In the genomic region with DNA sequence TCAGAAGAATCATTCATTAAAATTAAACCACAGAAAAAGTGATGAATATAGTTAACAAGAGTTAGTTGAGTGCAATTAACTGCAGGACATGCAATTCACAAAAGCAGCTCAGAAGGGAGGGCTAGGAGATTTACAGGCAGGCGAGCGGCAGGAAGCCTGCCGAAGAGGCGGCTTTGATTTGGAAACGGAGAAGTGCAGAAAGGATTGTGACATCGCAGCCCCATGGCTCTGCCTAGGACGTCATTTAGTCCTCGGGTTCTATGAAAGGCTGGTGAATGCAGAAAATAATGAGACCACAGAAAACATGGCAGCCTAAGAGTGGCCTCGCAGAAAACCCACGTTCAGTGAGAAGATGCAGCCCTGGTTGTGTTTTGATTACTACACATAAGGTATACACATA, we compare ENCODE assay signal across 12 mouse cellular contexts. TPM values are rescaled to one million over a fixed set of nuclear protein-coding genes. Genes with fewer than 3 reads are reported as not detected.
A peak's percentile ranks its signal among the peaks of the same experiment; 100 is the strongest.
DNase-seq lines count a peak whose midpoint lies in the region; ATAC-seq and TF ChIP-seq lines count a peak whose summit lies in the region.
"Had no signal": no experiment of that assay in that cellular context is flagged by ENCODE, and none has a peak within 500 bp of the region (broad histone marks: within the 10 kb centered on the region; RNA-seq: fewer than 3 reads in every experiment).

No protein-coding gene starts in this region.

- 0 out of 2 replicates have a peak, but pooled peaks cover 2% of the 10 kb centered on the region for H3K36me3 ChIP-seq in liver, adult 2 months (ENCODE audit: control insufficient read depth, insufficient read depth, low read length)
- H3K36me3 ChIP-seq in liver, embryonic 11.5 days (ENCODE audit: control insufficient read depth, insufficient read depth, low read length): no peaks in the 10 kb centered on the region
- H3K36me3 ChIP-seq: embryonic facial prominence, embryonic 10.5 days; heart, embryonic 13.5 days; liver, embryonic 13.5 days had no signal

- H3K9me3 ChIP-seq in liver, embryonic 11.5 days (ENCODE audit: control insufficient read depth, low read length): no peaks in the 10 kb centered on the region
- H3K9me3 ChIP-seq: embryonic facial prominence, embryonic 10.5 days; heart, embryonic 13.5 days; liver, embryonic 13.5 days had no signal

- no peak overlapping the region for H3K4me2 ChIP-seq in liver, embryonic 11.5 days
- H3K4me2 ChIP-seq: heart, embryonic 13.5 days; liver, embryonic 13.5 days had no signal

- intact Hi-C loops in gastrocnemius, adult 2 months (cut with DNase I): no loop called here

- H3K4me3 ChIP-seq in gastrocnemius, adult 2 months: no peak overlapping the region
- no peak overlapping the region for H3K4me3 ChIP-seq in liver, adult 2 months (ENCODE audit: insufficient read depth, low read depth, low read length)
- no peak overlapping the region for H3K4me3 ChIP-seq in liver, embryonic 11.5 days (ENCODE audit: low read depth, low read length)
- H3K4me3 ChIP-seq: embryonic facial prominence, embryonic 10.5 days; heart, embryonic 13.5 days; liver, embryonic 13.5 days had no signal

- peak overlapping the region; percentile 12; the same call in 1 of the 2 replicates for H3K9ac ChIP-seq in liver, adult 2 months (ENCODE audit: low read depth, low read length)
- no peak overlapping the region for H3K9ac ChIP-seq in liver, embryonic 11.5 days (ENCODE audit: low read depth, low read length)
- H3K9ac ChIP-seq: heart, embryonic 13.5 days; liver, embryonic 13.5 days had no signal

- peak; percentile 48 for DNase-seq in gastrocnemius, adult 2 months
- no peak for DNase-seq in gastrocnemius, postnatal 10 days
- peak; percentile 85 for DNase-seq in liver, adult 2 months (ENCODE audit: extremely low read depth, low read depth, low spot score)
- DNase-seq in liver, embryonic 11.5 days (ENCODE audit: low spot score): no peak
- peak; percentile 16 to 23 for DNase-seq in heart, adult 9 months (ENCODE audit: low spot score in 2 of 2)
- DNase-seq in frontal cortex, postnatal 14 days (ENCODE audit: low spot score in 2 of 2): no peak
- DNase-seq in left cerebral cortex, adult 18-20 months (ENCODE audit: low spot score in 2 of 2): no peak
- DNase-seq: liver, embryonic 13.5 days had no signal

- no peak overlapping the region for H3K27ac ChIP-seq in gastrocnemius, adult 2 months
- peak overlapping the region; percentile 70 for H3K27ac ChIP-seq in liver, adult 2 months (replicated peaks; ENCODE audit: insufficient read depth, low read depth, low read length)
- no peak overlapping the region for H3K27ac ChIP-seq in liver, embryonic 11.5 days (ENCODE audit: low read depth, low read length)
- H3K27ac ChIP-seq: embryonic facial prominence, embryonic 10.5 days; heart, embryonic 13.5 days; liver, embryonic 13.5 days had no signal

- 9% methylated on average over 10 of the region's 10 CpGs for WGBS in liver, adult 2 months
- 28% methylated on average over 10 of the region's 10 CpGs for WGBS in liver, embryonic 11.5 days

- peaks cover 24% of the 10 kb centered on the region; the same call in 1 of the 2 replicates for H3K79me2 ChIP-seq in liver, adult 2 months (ENCODE audit: control insufficient read depth, insufficient read depth, low read length)

- no peak for TF ChIP-seq CTCF in gastrocnemius, adult 2 months (IDR thresholded peaks at IDR 0.05)
- TF ChIP-seq CTCF in liver, adult 2 months (IDR thresholded peaks at IDR 0.05; ENCODE audit: low read depth, low read length): no peak

- peaks cover 39% of the 10 kb centered on the region for H3K4me1 ChIP-seq in liver, adult 2 months (ENCODE audit: control insufficient read depth, insufficient read depth, low read length)
- H3K4me1 ChIP-seq in liver, embryonic 11.5 days (replicated peaks; ENCODE audit: control insufficient read depth, insufficient read depth, low read length): no peaks in the 10 kb centered on the region

- no peak for ATAC-seq in liver, embryonic 11.5 days (replicated peaks; ENCODE audit: low FRiP score)
- ATAC-seq in megakaryocyte progenitor cell, adult 5-6 weeks (replicated peaks; ENCODE audit: poor library complexity): peak; percentile 83
- ATAC-seq: forebrain, embryonic 16.5 days had no signal

- H3K27me3 ChIP-seq in liver, adult 2 months (ENCODE audit: control insufficient read depth, insufficient read depth, low read length): no peaks in the 10 kb centered on the region
- no peaks in the 10 kb centered on the region for H3K27me3 ChIP-seq in liver, embryonic 11.5 days (replicated peaks; ENCODE audit: control insufficient read depth, insufficient read depth, low read length)
- H3K27me3 ChIP-seq: liver, embryonic 13.5 days had no signal

- no peak for TF ChIP-seq POLR2A in liver, adult 2 months (IDR thresholded peaks at IDR 0.05; ENCODE audit: extremely low read depth, insufficient read depth, low read length)

RNA-seq across cellular contexts. Expression of a gene that starts 34.3 kb away (rescaled TPM):
- under 1 TPM; 0.64 to 0.66 TPM for total RNA-seq in gastrocnemius, adult 2 months (2021)
- total RNA-seq in gastrocnemius, postnatal 10 days (2021): 1 to 10 TPM; 1.7 to 2.2 TPM
- 63.5 and 81.8 TPM in 2 replicates for total RNA-seq in liver, adult 2 months (2014; rRNA removed)
- polyA plus RNA-seq in liver, adult 2 months (2012; rRNA removed): 47.4 and 58.7 TPM in 2 replicates
- 13.5 and 13.9 TPM in 2 replicates for polyA plus RNA-seq in liver, embryonic 11.5 days (2014; fragmentation: Nextera tagmentation; extraction: Ambion mirVana)
- 4.4 and 6.1 TPM in 2 replicates for total RNA-seq in megakaryocyte progenitor cell, adult 5-6 weeks (2015)
- 2.4 and 4.7 TPM in 2 replicates for total RNA-seq in megakaryocyte progenitor cell, adult 5-6 weeks (2017)
- 1 to 10 TPM in 1 of 2 experiments, under 1 TPM in 1; 0.77 to 1.6 TPM for total RNA-seq in left cerebral cortex, adult 18-20 months (2021)

Comparison
In these comparisons a context has a peak if more than half of its experiments do, and no peak if none do; other contexts are left out.
1. DNase-seq: peak in gastrocnemius, adult 2 months (single experiment), liver, adult 2 months (single experiment) and heart, adult 9 months (2 of 2); none in gastrocnemius, postnatal 10 days (single experiment), liver, embryonic 11.5 days (single experiment), frontal cortex, postnatal 14 days (0 of 2) and left cerebral cortex, adult 18-20 months (0 of 2).